Mouse (Mus musculus): ENCODE measurements at regions not wholly inside any gene's neighbourhood (a gene's known extent, or its start where the extent isn't known, plus 50 kb on each side); places are given as distances from the start of the nearest gene placed in this dataset.

- no peak for TF ChIP-seq GATA1 (IDR thresholded peaks at IDR 0.05; ENCODE audit: low read depth, low read length)
- no peak for TF ChIP-seq ELF1 (IDR thresholded peaks at IDR 0.05; ENCODE audit: low read depth, low read length)
- no peak for TF ChIP-seq POLR2A (IDR thresholded peaks at IDR 0.05; ENCODE audit: control insufficient read depth in 1 of 2, insufficient read depth in 1 of 2, low read depth in 1 of 2, low read length in 2 of 2, poor library complexity in 1 of 2)
- TF ChIP-seq EP300 (IDR thresholded peaks at IDR 0.05; ENCODE audit: low read depth in 1 of 2, low read length in 2 of 2) = no peak
- TF ChIP-seq MAFK (IDR thresholded peaks at IDR 0.05; ENCODE audit: borderline replicate concordance, low read depth, low read length) = no peak
- no peak for TF ChIP-seq CHD1 (IDR thresholded peaks at IDR 0.05; ENCODE audit: low read depth, low read length)
- TF ChIP-seq SIN3A (IDR thresholded peaks at IDR 0.05; ENCODE audit: low read length) = no peak
- no peak for TF ChIP-seq CTCF (IDR thresholded peaks at IDR 0.05 in 2 of 3, conservative IDR thresholded peaks at IDR 0.05 in 1 of 3; ENCODE audit: control insufficient read depth in 1 of 3, insufficient read depth in 1 of 3, low read depth in 2 of 3, low read length in 3 of 3, poor library complexity in 1 of 3, severe bottlenecking in 1 of 3)
- TF ChIP-seq UBTF (IDR thresholded peaks at IDR 0.05; ENCODE audit: borderline replicate concordance, insufficient read depth, low read depth, low read length) = no peak
- TF ChIP-seq JUND (IDR thresholded peaks at IDR 0.05; ENCODE audit: low read depth, low read length) = no peak
- no peak for TF ChIP-seq MXI1 (IDR thresholded peaks at IDR 0.05; ENCODE audit: low read depth, low read length)
- no peak for TF ChIP-seq CHD2 (IDR thresholded peaks at IDR 0.05; ENCODE audit: low read length)
Observed at GRCm38 (mm10) chr8:7398175-7398574, 1262.9 kb downstream of the Efnb2 start.

All from MEL (cell line).